Mouse (Mus musculus): ENCODE measurements around the gene Frmd4a.

GRCm38 (mm10) chr2:4361981-4362834 lies 344.7 kb downstream of the Frmd4a start:
- TF ChIP-seq CTCF (IDR thresholded peaks at IDR 0.05; ENCODE audit: borderline replicate concordance, extremely low read depth, insufficient read depth, insufficient read length) (no peak), POLR2A (IDR thresholded peaks at IDR 0.05; ENCODE audit: borderline replicate concordance, extremely low read depth, insufficient read depth, insufficient read length, poor library complexity, severe bottlenecking) (no peak)
